Mouse (Mus musculus) v-Abl transformed pro-B cells (cell line): ENCODE results near the gene Tnip1.

ENCODE experiments used
- in situ Hi-C, 2 experiments: fragments of 400-800 bp; cut with MboI; formaldehyde crosslinking; loops; one replicate each; pipeline ENCODE4 v1.15.1; 2025; ENCODE audit not compliant: unreplicated experiment in 2 of 2

The Tnip1 gene

DNA sequence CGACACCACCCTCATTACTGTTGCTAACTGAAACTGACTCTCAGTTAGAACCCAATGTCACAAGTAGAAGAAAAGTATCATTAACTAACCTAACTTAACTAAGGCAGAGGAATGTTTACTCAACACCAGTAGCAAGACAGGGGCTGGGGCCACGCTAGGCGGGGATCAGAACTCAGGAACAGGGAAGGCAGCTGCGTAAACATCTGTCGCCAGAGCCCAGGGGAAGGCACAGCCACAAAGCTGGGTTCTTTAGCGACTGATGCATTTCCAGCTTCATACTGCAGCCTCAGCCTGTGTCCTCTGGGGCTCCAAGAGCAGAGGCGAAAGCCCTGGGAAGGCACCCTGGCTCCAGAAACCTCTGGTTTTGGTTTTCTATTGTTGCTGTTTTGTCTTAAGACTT, 70.6 kb downstream of the Tnip1 start:
- in situ Hi-C loops = loop anchor here in 1 of 2 experiments (25.0 kb wide), 1 partner anchor 780 kb away; the partner anchor contains the start of gene P4ha2

DNA sequence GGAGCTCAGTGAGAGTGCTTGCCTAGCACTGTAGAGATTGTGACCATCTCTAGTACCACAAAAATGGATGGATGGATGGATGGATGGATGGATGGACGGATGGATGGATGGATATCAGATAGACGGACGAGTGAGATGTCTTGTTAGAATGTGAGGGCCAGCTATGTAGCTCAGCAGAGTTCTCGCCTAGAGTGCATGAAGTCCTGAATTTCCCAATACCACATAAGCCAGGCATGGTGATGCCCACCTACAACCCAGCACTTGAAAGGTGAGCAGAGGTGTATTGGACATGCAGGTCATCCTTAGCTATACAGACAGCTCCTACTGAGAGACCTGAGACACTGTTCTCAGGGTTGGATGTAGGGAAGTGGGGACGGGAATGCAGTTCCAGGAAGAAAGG, 71.4 kb downstream of the Tnip1 start:
- in situ Hi-C loops = loop anchor here in 1 of 2 experiments (25.0 kb wide), 1 partner anchor 779 kb away; the partner anchor contains the start of gene P4ha2

DNA sequence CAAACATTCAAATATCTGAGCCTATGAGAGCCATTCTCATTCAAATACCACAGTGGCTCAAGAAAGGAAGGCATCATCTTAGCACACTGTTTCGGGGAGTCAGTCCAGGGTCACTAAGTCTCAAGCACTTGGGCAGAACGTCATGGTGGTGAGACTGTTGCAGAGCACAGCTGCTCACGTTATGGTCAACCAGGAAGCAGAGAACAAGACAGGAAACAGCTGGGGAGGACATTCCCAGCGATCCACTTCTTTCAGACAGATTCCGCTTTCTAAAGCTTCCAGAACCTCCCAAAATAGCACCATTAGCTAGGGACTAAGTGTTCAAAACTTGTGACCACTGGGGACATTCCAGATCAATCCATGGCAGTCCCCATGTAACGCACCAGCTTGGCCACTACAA, 74.8 kb downstream of the Tnip1 start:
- in situ Hi-C loops = loop anchor here (5.0 to 25.0 kb wide), 5 partner anchors 34 to 776 kb away; partner anchors contain the start of gene P4ha2 (in 1 of the 2)

DNA sequence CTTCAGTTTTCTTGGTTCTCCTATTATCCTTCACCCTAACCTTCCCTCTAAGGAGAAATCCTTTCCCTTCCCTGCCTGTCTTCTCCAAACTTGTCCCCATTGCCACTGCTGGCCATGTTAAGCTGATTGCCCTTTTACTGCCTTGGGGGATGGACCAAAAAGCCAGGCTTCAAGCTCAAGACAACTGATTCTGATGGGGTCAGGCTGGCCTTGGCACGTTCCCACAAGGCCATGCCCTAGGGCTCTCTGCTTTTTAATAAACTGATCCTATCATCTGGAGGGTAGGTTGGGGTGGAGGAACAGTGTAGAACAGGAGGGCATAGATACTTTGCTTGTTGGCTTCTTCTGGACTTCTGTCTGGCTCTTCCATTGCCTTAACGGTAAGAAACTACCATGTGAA, 77.3 kb downstream of the Tnip1 start:
- in situ Hi-C loops = loop anchor here (5.0 to 25.0 kb wide), 5 partner anchors 37 to 773 kb away; partner anchors contain the start of gene P4ha2 (in 1 of the 2)

DNA sequence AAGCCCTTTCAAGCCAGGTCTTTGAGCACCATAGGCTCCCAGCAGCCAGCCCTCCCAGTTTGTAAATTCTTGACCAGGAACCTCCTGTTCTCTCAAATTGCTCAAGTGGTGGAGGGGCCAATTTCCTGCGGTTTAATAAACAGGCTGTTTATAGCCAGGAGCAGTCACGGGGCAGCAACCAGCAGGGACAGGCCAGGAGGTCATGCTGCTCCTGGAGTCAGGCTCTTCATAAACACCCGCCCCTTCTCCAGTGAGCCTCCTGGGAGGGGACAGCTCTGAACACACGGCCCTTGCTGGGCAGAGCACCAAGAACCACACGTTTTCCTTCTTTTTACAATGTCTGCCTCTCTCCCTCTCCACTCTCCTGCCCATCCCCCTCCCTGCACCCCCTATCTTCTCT, 77.8 kb downstream of the Tnip1 start:
- in situ Hi-C loops = loop anchor here (5.0 to 25.0 kb wide), 5 partner anchors 37 to 773 kb away; partner anchors contain the start of gene P4ha2 (in 1 of the 2)

DNA sequence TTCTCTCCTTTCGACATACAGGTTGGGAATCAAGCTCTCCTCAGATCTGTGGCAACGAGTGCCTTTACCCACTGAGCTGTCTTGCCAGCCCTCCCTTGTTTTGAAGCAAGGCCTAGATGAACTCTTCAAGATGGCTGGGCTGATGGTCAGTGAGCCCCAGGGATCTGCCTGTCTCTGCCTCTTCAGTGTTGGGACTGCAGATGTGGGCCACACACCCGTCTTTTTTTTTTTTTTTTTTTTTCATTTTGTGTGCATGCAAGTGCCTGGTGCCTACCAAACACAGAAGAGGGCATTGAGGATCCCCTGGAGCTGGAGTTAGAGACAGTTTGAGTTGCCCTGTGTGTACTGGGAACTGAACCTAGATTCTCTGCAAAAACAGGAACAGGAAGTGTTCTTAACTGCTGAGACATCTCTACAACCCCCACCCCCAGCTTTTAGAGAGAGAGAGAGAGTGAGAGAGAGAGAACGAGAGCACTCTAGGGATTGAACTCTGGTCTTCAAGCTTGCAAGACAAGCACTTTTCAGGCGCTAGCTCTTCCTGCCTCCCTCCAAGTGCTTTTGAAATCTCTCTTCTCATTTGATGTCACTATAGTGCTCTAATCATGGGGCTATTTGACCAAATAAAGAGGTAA, 78.4 kb downstream of the Tnip1 start:
- in situ Hi-C loops = loop anchor here in 1 of 2 experiments (25.0 kb wide), 1 partner anchor 772 kb away; the partner anchor contains the start of gene P4ha2

DNA sequence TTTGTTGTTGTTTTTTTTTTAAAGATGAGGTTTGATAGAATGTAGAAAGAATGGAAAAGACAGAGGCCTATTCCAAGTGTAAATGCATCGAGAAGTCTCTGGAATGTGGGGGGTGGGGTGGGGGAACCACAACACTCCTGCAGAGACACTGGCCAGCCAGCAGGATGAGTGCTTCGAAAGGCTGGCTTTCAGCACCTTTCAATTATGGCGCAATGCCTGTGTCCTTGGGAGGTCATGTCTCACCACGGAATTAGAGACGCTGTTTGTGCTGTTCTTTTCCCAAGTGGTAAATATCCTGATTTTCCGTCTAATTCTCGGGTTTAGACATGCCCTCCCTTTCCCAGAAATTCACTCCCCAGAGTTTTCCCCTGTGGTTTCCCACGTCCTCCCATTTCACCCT, 80.0 kb downstream of the Tnip1 start:
- in situ Hi-C loops = loop anchor here in 1 of 2 experiments (25.0 kb wide), 1 partner anchor 770 kb away; the partner anchor contains the start of gene P4ha2

DNA sequence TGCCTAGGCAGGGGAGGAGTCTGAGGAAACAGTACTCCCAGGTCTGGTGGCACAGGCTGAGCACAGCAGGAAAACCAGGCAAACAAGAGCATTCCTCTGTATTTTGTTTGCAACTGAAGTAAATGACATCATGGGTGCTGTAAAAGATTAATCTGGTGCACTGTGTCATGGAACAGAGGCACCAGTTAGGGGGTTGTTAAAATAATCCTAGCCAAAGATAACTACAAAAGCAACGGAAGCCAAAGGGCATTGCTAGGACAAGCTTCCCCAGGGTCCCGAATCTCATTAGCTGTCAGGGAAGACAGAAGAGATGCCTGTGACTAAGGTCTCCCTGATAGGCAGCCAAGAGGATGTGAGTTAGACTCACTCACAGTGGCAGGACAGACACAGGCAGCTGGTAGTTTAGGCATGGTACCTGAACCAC, 81.7 kb downstream of the Tnip1 start:
- in situ Hi-C loops = loop anchor here in 1 of 2 experiments (25.0 kb wide), 1 partner anchor 769 kb away; the partner anchor contains the start of gene P4ha2

DNA sequence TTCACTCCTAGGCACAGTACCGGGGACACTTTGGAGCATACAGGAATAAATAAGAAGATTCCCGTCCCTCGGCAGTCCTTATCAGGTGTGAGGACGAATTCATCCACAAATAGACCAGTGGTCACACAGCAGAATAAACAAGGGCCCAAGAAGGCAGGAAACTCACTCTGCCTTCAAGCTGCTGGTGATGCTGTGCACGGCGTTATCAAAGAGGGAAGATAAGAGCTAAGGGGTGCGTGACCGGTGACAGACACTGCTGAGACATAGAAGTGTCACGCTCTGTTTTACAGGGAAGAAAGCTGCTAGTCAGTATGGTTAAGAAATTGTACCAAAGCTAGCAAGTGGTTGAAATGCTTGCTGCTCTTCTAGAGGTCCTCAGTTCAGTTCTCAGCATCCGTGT, 82.8 kb downstream of the Tnip1 start:
- in situ Hi-C loops = loop anchor here in 1 of 2 experiments (10.0 to 25.0 kb wide), 4 partner anchors 275 to 768 kb away; partner anchors contain the start of genes Atox1, G3bp1, P4ha2 and Slc36a3

DNA sequence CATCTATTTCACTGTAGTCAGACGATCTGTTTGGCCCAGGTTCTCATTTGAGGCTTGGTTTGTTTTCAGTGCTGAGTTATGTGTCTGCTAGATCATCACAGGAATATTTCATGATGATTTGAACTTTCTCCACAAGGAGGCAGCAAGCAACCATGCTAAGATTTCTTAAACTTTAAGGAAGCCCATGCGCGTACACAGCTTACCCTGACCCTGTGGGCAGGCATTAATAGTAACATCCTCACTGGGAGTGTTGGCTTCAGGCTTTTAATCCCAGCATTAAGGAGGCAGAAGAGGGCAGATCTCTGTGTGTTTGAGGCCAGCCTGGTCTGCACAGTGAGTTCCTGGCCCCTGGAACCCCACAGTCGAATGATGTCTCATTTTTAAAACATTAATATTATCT, 83.3 kb downstream of the Tnip1 start:
- in situ Hi-C loops = loop anchor here in 1 of 2 experiments (10.0 to 25.0 kb wide), 4 partner anchors 275 to 767 kb away; partner anchors contain the start of genes Atox1, G3bp1, P4ha2 and Slc36a3

DNA sequence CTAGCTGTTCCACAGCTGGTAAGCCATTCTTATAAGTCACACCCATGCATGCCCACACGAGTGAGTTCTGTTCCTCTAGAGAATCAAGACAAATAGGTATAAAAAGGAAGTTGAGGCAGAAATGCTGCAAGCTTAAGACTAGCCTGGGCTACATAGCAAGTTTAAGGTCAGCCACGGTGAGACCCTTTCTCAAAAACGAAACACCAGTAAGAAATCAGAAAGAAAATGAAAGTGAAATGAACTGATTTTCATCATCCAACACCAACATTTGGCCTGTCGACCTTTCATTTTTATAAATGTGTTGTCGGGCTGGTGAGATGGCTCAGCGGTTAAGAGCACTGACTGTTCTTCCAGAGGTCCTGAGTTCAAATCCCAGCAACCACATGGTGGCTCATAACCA, 83.8 kb downstream of the Tnip1 start:
- in situ Hi-C loops = loop anchor here in 1 of 2 experiments (10.0 to 25.0 kb wide), 4 partner anchors 276 to 767 kb away; partner anchors contain the start of genes Atox1, G3bp1, P4ha2 and Slc36a3

DNA sequence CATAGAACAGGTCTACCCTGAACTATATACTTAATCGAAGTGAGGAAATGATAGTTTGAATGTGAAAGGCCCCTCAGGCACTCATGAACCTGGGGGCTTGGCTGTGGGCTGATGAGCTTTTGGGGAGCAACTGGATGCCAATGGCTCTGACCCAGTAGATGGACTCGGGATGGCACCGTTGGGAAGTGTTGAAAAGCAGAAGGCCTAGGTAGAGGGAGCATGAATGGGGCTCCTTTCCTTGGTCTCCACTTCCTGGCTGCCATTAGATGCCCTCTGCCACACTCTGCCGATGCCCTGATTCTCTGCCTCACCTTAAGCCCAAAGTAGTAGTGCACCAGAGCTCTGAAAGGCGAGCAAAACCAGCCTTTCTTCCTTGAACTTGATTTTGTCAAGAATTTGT, 86.7 kb downstream of the Tnip1 start:
- in situ Hi-C loops = loop anchor here in 1 of 2 experiments (10.0 to 25.0 kb wide), 4 partner anchors 279 to 764 kb away; partner anchors contain the start of genes Atox1, G3bp1, P4ha2 and Slc36a3

DNA sequence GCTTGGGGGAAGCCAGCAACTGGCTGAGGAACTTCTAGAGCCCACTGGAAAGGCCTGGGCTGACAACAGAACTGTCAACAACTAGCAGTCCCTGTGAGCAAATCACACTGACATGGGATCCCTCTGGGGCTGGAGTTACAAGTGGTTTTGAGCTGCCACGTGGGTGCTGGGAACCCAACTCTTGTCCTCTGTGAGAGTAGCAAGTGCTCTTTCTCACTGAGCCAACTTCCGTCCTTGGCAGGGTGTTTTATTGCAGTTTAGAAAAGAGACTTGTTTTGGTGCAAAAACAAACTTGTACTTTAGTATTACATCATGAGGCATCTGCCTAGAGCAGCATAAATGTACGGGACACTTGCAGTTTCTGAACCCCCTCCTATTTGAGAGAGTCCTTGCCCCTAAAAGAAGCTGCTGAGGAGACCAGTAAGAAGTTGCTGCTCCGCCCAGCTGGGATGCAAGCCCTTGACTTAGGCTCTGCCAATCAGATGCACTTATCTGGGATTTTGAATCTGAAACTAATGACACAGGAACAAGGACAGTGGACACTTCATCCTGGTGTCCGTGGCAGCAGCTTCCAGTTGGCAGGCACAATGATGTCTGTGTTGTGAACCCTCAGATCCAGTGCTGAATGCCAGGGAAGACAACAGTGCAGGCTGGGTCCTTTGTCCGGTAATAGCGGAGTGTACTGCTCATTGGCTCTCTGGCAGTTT, 90.7 kb downstream of the Tnip1 start:
- in situ Hi-C loops = loop anchor here in 1 of 2 experiments (10.0 kb wide), 3 partner anchors 283 to 593 kb away; partner anchors contain the start of genes Atox1, G3bp1 and Slc36a3

DNA sequence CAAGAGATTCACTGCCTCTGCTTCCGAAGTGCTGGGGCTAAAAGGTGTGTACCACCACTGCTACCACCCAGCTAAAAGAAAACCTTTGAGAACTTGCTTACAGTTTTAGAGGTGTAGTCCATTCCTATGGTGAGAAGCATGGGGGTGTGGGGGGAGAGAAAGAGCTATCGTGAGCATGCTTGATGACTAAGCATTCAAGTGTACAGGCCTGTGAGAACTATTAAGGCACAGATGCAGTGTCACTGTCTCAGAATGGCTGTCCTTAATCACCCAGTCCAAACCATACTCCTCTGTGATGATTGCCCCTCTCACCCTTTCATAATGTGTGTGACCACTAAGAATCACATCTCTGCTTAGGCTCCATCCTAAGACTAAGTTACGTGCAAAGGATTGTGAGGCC, 93.4 kb downstream of the Tnip1 start:
- in situ Hi-C loops = no loop called here

DNA sequence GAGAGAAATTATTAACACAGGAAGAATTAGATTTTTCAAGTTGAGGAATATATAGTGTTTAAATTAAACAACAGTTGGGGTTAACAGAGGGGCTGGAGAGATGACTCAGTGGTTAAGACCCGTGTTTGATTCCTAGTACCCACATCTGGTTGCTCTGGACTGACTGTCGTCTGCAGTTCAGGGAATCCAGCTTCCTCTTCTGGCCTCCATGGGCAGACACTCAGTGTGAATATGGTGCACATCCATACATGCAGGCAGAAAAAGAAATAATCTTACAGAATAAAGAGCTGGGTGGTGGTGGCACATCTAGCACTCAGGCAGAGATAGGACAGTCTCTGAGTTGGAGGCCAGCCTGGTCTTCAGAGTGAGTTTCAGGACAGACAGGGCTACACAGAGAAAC, 94.3 kb downstream of the Tnip1 start:
- in situ Hi-C loops = no loop called here

DNA sequence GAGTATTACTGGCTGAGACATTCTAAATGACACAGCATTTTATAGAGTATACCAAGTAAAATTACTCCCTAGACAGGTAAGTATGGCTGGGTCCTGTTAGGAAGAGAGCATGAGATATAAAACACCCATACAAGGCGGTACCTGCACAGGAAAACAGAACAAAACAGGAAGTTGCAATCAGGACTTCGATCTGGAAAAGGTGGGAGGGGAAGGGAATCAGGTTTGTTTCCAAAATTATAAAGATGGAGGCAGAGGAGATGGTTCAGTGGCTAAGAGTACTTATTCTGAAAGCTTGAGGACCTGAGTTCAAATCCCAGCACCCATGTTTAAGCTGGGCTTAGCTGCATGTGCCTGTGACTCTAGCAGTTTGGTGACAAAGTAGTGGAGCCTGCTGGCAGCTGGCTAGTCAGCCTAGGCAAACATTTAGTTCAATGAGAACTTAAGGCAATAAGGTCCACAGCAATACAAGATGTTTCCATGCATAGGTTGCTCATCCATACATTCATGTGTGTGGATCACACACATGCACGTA, 94.7 kb downstream of the Tnip1 start:
- in situ Hi-C loops = no loop called here

DNA sequence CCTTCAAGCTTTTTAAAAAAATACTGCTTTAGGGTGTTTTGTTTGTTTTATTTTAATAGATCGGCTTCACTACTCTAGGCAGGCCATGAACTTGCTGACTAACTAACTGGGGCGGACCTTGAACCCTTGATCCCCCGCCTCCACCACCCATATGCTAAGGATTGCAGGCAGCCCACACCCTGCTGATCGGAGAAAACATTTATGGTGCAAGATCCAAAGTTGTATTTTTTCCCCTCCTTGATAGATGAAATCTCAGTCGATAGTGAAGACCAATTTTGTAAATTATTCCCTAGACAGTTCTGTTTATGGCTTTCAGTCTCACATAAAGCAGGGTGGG, 95.7 kb downstream of the Tnip1 start:
- in situ Hi-C loops = no loop called here

DNA sequence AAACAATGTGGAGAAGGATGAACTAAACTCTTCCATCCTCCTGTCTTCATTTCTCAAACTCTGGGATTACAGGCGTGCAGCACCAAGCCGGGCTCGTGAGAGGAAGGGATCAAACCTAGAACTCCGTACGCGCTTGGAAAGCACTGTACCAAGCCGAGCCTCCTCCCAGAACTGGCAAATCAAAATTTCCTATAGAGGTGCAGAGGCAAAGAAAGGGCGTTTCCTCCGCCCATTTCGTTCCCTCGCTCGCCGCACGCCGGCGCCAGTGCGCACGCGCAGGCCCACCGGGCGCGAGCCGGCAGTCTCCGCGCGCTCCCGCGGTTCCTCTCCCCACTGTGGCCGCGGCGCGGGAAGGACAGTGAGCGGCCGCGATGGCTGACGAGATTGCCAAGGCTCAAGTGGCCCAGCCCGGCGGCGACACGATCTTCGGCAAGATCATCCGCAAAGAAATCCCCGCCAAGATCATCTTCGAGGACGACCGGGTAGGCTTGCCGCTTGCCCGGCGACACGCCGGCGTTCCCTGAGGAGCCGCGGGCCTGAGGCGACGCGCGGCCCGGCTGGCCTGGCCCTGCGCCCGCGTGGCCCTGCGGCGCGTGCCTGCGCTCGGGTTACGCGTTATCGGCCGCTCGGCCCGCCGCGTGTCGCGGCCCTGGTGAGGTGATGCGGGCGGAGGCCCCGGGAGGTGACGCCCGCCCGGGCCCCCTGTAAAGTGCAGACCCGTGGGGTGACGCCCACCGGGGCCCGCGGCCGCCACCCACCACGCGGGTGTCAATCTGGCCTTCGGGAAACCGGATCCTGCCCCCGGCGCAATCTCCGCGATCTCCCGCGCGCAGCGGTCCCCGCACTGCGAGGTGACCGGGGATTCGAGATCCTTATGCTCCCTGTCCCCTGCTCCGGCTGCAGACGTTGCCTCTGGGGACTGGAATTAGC, 96.3 kb downstream of the Tnip1 start, which contains the start of gene Hint1:
Hint1 (plus strand) TSS at position 265 of the 930 bp plus-strand sequence.
- in situ Hi-C loops = no loop called here

DNA sequence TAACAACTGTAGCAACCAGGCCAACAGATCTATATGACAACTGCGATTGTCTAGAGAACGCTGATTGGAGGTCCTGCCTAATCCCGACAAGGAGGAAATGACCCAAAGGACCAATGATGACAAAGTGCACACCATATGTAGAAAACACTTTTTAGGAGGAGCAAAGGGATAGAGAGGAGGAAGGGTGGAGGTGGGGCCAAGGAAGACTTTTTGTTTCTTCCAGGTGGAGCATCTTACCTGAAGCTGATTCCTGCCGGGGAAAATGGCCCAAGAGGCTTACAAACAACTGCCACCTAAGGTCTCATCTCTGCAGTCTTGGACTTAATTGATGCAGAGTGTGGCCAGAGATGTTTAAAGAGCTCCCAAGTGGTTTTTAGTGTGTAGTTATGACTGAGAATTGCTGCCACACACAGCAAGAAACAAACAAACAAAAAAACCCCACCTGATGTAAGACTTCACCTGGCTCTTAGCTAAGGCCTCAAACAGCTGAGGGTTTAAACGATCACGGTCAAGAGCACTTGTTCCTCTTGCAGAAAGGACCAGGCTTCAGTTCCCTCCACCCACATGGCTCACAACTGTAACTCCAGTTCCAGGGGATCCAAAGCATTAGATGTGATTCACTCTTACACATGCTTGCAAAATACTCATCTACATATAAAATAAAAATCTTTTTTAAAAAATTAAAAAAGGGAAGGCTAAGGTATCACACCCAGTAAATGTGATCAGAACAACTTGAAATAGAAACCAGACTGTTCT, 97.2 kb downstream of the Tnip1 start:
- in situ Hi-C loops = no loop called here
